Mouse (Mus musculus) spleen, postnatal 36 days (tissue): ENCODE results near the gene Lef1.

ENCODE experiments used
- DNase-seq, 2 experiments: peaks; one replicate each; pipeline ENCODE4 v3.0.0; 2022; ENCODE audit warnings: low spot score in 2 of 2, mixed read lengths in 1 of 2

Lef1 gene

DNA sequence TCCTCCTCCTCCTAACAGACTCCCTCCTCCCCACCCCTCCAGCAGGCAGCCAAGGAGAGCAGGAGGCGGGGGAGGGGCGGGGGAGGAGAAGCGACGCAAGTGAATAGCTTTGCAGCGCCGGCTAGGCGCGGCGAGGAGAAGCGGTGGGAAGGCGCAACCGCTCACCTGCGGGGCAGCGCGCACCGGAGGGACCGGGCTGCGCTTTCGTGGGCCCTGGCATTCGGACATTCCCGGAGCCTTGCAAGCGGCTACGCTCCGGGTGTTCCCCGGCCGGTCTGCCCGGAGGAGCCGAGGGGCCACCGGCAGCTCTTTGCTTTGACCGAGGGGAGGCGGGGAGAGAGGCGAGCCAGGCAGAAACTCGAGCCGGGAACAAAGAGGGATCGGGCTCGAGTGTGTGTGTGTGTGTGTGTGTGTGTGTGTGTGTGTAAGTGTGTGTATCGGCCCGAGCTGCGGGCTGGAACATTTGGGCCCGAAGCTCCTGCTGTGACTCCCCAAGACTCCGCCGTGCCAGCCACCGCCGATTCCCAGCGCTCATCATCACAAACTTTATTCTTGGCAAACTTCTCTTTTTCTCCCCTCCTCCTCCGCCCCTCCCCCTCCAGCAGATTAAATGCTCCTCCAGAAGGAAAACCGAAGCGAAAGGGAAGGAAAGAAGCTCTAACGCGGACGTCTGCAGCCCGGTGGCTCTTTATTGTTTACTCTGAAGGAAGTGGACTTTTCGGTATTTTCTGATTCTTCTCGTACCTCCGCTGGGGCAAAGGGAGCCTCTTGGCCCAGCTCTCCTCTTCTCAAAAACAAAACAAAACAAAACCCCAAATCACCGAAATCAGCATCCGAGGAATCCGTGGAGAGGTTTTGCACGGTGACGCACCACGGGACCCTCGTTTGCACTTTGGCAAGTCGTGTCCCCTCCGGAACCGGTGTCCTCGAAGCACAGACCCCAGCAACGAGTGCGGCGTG lies at the start of gene Lef1:
Gene Lef1, plus strand, starts transcription at position 281 of the 960 bp plus-strand sequence.
- DNase-seq, result no peak

DNA sequence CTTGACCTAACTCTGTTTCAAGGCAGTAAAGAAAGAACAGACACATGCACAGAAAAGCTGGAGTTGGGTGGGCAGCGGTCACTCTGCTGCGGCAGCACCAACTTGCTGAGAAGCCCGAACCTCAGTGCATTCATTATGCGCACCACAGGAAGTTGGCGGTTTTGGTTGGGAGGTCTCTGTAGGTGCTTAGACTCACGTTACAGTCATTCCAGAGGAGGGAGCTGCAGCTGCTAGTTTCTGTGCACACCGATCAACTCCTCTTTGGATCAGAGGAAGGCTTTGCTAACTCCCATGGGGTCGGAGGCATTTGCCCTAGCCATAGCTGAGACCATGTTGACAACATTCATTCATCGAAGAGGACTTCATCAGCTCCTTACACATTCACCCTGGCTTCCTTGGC lies 45.3 kb upstream of the Lef1 start:
- no peak for DNase-seq

DNA sequence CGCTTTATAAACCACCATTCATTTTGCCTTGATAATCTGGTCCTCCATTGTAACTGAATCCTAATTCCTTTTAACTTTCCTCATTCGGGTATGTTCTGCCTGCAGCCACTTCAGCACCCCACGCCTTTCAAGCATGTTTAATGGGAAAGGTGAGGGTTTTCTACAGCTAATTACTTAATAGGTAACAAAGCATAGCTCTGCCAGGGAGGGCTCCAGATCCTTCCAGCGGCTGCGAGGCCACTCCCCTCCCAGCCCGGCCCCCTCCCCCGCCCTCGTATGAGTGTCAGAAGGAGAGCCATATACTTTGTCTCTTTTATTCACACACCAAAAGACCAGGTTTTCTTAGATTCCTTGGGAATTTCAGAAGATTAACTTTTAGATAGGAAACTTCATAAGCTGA lies 44.1 kb upstream of the Lef1 start:
- DNase-seq, result no peak

DNA sequence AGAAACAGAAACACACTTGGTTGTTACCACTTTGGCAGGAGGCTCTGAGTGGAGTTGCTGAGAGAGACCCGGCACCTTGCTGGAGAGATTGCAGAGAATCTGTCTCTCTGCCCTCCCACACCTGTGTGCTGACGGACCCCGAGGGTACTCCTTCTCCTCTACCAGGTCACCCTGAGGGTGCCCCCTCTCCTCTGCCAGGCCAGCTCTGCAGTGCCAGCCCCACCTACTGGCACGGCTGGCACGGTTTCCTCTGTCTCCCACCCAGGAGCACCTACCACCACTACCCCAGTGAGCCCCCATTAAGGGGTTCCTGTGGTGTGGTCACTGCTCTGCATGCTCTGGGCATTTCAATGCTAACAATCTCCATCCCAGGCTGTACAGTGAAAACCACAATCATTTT lies 42.3 kb upstream of the Lef1 start:
- no peak for DNase-seq

DNA sequence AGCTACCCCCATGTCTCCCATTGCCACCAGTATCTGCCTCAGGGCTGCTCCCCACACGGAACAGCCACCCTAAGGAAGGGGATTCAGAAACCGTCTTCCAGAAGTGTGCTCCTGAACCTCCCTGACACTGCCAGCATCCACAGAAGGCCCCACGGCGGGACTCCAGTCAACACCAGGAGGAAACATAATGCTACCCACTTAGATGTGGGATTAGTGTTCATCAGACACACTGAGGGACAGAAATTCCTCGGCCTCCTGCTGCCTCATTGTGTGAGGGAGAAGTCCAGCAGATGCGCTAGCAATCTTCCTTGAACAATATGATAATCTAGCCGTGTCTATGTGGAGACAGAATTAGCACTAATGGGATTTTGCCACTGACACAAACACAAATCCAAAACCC lies 40.1 kb upstream of the Lef1 start:
- no peak for DNase-seq

DNA sequence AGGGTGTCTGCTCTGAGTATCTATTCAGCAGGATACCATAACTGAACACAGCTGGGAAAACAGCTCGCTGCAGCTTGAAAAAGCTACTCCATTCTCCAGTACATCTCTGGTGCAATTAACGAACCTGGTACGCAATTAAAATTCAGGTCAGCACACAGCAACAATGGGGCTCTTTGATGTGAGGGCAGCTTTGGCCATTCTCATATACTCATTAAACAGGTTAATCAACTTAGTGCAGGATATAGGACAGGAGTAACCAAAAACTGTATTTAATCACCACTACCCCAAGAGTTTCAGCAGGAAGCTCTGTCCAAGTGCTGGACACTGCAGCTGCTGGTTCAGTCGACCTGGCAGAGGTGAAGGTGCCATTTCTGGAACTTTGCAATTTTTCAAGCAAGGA lies 37.6 kb upstream of the Lef1 start:
- no peak for DNase-seq

DNA sequence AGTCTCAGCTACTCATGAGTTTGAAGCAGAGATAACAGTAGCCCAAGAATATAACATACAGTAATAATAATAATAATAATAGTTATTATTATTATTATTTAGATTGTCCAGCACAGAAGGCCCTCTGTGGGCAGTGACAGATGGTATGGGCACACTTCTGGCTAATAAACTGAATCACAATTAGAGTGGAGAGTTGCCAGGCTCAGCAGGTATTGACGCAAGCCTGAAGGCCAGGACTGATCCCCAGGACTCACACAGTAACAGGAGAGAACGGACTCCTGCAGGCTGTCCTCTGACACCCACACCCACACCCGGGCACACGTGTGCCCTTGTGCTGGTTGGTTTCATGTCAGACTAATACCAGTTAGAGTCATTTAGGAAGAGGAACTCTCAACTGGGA lies 36.3 kb upstream of the Lef1 start:
- DNase-seq, result no peak

DNA sequence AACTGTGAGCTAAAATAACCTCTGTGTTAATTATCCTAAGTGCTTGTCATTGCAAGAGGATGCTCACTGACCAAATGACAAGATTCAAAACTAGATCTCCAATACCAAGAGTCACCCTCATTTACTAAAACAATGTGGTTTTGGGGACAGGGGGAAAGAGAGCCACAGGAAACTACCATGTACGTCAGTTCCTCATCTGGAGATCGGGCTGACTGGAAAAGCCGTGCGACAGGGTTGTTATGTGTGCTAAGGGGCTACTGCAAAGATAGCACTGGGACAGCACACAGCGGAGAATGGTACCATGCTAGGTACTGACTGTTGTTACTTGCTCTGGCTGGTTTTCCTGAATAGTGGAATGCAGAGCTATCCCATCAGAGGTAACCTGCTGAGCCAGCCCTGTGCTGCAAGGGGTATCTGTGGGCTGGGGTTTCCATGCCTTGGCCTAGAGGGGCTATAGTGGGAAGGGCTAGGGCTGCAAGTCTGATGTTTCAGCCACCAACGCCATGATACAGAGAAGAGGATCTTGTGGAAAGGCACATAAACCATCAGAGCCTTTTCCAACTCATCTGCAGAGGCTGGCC lies 32.1 kb upstream of the Lef1 start:
- no peak for DNase-seq

DNA sequence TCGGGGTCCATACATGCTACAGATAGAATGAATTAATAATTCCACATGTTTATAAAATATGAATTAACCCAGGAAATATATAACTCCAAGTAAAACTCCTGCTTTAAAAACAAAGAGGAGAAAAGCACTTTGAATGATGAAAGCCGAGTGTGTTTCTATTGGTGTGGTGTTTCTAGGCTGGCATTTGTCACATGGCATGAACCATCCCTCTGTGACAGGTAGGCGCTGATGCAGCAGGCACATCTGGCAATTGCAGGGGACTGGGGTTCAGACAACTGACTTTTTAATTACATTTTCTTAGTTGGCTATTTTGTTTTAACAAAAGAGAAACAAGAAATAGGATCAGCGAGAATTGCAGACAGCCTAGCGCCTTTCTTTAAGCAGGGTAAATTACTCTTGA lies 31.6 kb upstream of the Lef1 start:
- no peak for DNase-seq

DNA sequence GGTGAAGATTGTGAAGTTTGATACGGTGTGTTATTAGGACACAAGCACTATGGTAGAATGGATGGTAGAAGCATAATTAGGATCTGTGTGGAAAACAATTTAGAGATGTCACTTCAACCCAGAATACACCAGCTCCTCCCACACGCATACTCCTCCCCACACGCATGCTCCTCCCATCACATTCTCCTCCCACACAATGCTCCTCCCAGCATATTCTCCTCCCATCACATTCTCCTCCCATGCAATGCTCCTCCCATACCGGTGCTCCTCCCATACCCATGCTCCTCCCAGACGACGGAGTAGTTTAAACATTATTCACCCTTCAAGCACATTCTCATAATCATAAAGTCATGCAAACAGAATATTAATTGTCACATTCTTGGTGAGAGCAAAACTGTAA lies 26.5 kb upstream of the Lef1 start:
- DNase-seq, result no peak

DNA sequence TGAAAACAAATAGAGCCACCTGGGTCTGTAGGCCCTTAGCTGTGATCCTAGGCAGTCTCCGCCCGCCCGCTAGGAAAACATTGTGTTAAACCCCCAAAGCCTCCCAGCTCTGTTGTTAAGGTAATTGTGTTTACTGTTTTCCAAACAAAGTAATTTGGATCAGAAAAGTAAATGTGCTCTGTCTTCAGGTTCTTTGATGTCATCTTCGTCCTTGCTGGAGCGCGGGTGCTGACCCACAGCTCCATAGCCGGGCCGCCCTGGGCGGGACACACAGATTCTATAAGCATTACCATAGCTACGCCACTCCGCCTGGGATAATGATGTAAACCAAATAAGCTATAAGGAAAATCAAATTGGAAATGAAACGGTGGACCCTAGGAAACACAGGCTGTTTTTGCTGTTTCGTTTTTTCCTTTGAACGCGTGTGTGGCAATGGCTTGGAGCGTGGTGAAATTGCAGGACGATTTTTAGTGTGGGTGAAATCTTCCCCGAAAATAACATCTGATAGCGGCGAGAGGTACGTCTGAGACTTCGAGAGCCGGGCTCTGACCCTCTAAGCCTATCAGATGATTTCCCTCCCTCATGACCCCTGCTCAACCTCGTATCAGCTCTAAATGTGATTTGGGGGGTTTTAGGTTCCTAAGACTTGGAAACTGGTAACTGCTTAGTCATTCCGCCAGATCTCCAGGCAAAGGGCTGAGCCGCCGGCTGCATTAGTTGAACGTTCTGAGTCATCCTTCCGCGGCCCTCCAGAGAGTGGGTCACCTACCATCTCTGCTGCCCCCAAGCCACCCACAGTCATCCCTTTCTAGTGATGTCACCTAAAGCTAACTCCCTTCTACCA lies 25.3 kb upstream of the Lef1 start:
- no peak for DNase-seq

DNA sequence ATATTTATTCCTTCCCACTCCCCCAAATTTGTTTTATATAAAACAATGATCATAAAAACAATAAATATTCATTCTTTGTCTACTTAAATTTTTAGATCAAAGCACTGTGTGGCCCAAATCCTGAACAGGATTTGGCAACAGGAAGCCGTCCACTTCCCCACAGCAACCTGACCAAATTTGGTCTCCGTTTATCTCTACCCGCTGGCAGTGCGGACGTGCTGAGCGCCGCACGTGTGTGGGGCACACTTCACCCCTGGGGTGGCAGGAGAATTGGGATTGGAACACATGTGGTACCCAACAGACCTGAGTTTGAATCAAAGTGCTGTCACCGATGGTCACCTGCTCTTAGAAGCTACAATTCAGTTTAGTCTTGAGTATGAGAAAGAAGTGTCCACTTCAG lies 24.3 kb upstream of the Lef1 start:
- no peak for DNase-seq

DNA sequence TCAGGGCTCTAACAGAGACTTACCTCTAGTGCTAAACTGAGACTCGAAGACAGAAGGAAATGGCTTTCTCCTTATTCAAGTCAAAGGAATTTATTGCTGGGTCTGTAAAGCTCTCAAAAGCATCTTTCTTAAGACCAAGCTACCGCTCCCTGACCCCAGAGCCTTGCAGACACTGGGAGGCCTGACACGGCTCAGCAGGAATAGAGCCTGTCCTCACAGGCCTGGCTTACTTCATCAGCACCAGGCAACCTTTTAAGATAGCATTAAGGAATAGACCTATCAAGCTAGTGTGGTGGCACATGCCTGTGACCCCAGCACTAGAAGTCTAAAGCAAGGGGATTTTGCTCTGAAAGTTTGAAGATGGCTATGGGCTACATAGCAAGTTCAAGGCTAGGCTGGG lies 20.6 kb upstream of the Lef1 start:
- no peak for DNase-seq

DNA sequence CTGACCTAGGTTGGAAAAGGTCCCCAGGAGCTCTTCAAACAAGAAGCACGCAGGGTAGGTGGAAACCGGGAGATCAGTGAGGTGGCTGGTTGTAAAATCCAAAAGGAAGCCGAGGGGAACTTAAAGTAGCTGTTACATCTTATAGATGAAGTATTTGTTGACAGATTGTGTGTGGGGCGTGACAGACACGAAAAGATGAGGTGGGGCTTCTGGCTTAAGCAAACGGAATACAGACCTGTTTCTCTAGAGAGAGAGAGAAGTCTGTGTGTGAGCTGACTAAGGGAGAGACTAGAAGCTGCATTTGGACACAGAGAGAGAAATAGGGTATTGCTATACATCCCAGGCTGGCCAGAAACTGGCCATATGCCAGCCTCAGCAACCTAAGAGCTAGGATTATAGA lies 18.2 kb upstream of the Lef1 start:
- DNase-seq, result no peak

DNA sequence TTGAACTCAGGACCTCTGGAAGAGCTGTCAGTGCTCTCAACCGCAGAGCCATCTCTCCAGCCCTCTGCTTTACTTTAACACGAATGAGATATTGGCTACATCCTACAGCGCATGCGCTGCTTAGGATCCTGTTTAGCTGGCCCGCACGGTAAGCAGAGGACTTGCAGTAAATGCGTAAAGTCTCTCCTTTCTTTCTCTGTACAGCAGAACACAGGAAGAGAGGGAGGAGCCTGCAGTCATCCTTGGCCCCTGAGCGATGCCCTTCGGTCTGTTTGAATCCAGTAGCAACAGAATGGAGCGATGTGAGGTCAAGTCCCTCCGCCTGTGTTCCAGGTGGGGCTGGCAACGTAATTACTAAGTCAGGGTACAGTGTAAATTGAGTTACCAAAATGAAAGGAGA lies 16.5 kb upstream of the Lef1 start:
- no peak for DNase-seq

DNA sequence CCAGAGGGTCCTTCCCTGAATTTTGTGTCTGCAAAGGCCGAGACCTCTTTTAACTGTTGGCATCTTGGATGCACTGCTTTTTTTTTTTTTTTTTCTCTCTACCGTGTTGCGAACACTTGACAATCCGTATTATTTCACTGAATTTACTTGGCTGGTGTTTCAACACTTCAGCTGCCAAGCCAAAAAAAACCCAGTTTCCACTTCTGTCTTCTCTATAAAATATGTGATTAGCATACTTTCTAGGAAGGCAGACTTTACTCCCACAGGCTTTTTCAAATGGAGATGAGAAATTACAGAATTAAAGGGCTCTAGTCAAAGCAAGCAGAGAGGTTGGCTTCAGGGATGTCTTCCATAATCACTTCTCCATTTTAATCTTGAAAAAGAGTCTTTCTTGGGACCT lies 14.2 kb upstream of the Lef1 start:
- DNase-seq, result no peak

DNA sequence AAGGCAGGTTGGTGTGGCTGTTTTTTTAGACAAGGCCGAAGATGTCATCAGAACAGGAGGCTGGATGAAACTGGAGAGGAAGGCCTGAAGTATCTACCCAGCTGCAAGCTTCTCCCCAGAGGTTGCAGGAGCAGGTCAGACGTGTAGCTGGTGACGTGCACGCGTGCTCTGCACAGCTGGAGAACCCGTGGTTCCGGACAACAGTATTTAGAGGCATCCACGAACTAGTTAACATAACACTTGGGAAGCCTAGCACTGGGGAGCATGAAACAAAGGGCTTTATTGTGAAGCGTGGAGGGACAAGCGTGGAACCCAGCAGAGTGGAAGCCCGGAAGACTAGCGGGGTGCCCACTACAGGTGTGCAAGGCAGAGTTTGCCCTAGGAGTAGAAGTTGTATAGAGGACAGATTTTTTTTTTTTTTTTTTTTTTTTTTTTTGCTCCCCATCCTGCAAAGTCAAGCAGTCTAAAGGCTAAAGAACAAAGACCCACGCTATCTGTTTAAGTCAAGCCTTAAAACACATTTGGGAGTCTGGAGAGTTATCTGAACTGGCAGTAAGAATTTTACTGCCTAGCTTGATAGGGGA lies 8.0 kb upstream of the Lef1 start:
- DNase-seq, result no peak

DNA sequence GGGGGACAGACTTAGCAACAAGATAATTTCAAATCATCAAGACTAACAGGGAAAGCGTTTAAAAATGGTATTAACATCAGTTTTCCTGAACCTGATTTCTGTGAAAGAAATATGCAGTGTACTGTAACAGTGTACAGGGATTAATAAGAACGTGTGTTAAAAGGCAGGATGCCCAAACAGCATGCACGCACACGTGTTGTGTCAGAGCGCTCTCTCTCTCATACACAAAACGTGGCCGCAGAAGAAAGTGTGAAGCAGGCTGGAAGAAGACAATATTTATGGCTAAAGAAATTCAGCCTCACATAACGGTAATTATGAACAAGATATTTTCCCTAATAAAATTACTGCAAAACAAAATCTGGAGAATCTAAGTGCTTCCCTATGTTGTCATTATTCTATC lies 4.9 kb upstream of the Lef1 start:
- no peak for DNase-seq

DNA sequence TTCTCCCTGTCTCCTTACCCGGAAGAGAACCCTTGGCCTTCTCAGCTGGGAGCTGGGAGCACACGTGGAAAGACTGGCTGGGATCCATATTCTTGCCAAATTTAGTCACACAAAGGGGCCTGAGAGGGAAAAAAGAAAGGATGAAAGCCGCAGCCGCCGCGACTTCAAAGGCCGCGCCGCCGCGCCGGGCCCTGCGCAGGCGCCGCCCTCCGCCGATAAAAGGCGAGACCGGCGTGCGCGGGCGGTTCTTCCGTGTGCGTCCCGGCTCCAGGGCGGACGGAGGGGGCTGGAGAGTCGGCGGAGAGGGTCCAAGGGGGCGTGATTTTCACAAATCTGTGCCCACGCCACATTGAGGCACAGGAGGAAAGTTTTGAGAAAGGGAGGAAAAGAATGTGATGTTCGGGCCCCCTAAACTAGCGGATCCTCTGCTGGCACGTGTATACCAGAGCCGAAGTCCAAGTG lies 4.3 kb upstream of the Lef1 start:
- DNase-seq, result peak in 1 of 2 experiments; percentile 13

DNA sequence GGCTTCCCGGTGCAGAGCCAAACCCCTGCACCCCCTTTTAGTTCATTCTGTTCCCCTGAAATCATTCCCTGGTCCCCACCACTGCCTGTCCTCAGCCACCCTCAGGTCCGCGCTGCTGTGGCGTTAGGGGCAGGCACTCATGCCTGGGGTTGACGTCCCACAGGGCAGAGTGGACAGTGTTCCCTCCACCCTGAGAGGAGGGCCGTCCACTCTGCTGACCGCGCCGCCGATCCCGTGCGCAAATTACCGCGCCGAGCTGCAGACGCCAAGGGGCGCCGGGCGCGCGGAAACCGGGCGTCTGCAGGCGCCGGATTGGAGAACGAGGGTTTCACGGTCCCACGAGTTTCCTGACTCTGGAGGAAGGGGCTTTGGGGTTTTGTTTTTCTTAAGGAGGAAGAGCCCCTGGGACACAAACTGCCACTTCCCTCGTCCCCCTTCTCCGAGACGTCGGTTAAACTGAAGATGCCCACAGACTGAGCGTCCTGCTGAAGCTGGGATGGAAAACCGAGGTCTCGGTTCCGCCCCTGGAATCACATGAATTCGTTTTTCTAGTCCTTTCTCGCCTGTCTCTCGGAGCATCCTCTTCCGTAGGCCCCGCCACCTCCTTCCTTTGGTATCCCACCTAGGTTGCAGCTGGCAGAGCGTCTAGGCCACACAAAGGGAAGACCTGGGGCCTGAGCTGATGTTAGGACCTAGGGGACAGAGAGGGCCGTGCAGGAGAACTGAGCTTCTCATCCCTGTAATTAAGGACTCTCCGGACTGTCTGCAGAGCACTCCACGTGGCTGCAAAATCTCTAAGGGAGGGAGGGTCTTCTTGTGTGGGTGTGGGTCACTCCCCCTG lies 3.6 kb upstream of the Lef1 start:
- no peak for DNase-seq
